Mouse (Mus musculus): ENCODE data around the gene Pdk2. TPM values are rescaled to one million over a fixed set of nuclear protein-coding genes. Genes with fewer than 3 reads are reported as not detected.
"Not testable (repeated sequence)": the region's sequence is repeated elsewhere in the genome, so short reads cannot be mapped to it uniquely, and the experiment has no call there.

The Pdk2 gene
- total RNA-seq, 4 experiments from 2014 or later, result 484 to 519 (median 495) TPM

GRCm38 (mm10) chr11:95027850-95028470 lies 13.2 kb downstream of the Pdk2 start:
- no peak for DNase-seq (ENCODE audit: low spot score in 2 of 2)

- no peak for DNase-seq (ENCODE audit: low spot score in 2 of 2)
Measured at GRCm38 (mm10) chr11:95026849-95027248, 14.3 kb downstream of the Pdk2 start.

- DNase-seq (ENCODE audit: low spot score in 2 of 2), result no peak
Measured at GRCm38 (mm10) chr11:95026090-95026542, 15.0 kb downstream of the Pdk2 start.

GRCm38 (mm10) chr11:95025227-95026012 lies 15.7 kb downstream of the Pdk2 start:
- no peak for DNase-seq (ENCODE audit: low spot score in 2 of 2)

- no peak for DNase-seq (ENCODE audit: low spot score in 2 of 2)
Measured at GRCm38 (mm10) chr11:95024439-95025184, 16.5 kb downstream of the Pdk2 start.

- DNase-seq (ENCODE audit: low spot score in 2 of 2), result no peak
Measured at GRCm38 (mm10) chr11:95023481-95023880, 17.7 kb downstream of the Pdk2 start.

GRCm38 (mm10) chr11:95022237-95022992 lies 18.7 kb downstream of the Pdk2 start:
- no peak for DNase-seq (ENCODE audit: low spot score in 2 of 2)

GRCm38 (mm10) chr11:95015484-95015883 lies 25.7 kb downstream of the Pdk2 start:
- no peak for DNase-seq (ENCODE audit: low spot score in 2 of 2)

GRCm38 (mm10) chr11:95012487-95012886 lies 28.7 kb downstream of the Pdk2 start:
- no peak for DNase-seq (ENCODE audit: low spot score in 2 of 2)

GRCm38 (mm10) chr11:95012075-95012474 lies 29.1 kb downstream of the Pdk2 start:
- no peak for DNase-seq (ENCODE audit: low spot score in 2 of 2)

- no peak for DNase-seq (ENCODE audit: low spot score in 2 of 2)
Measured at GRCm38 (mm10) chr11:95011416-95011815, 29.7 kb downstream of the Pdk2 start.

- not testable (repeated sequence) for DNase-seq (ENCODE audit: low spot score in 2 of 2)
Measured at GRCm38 (mm10) chr11:95010841-95011403, 30.2 kb downstream of the Pdk2 start.

- no peak for DNase-seq (ENCODE audit: low spot score in 2 of 2)
Measured at GRCm38 (mm10) chr11:95010141-95010739, 30.9 kb downstream of the Pdk2 start.

- DNase-seq (ENCODE audit: low spot score in 2 of 2), result peak in 1 of 2 experiments; percentile 28
Measured at GRCm38 (mm10) chr11:95009629-95010014, 31.5 kb downstream of the Pdk2 start, which contains the start of gene Samd14. Samd14 (plus strand) TSS chr11:95009879.

- DNase-seq (ENCODE audit: low spot score in 2 of 2), result no peak
Measured at GRCm38 (mm10) chr11:95008661-95009628, 32.2 kb downstream of the Pdk2 start.

GRCm38 (mm10) chr11:95007418-95007817 lies 33.7 kb downstream of the Pdk2 start:
- no peak for DNase-seq (ENCODE audit: low spot score in 2 of 2)

- peak; percentile 71 to 76 for DNase-seq (ENCODE audit: low spot score in 2 of 2)
Measured at GRCm38 (mm10) chr11:95006525-95007219, 34.5 kb downstream of the Pdk2 start.

- no peak for DNase-seq (ENCODE audit: low spot score in 2 of 2)
Measured at GRCm38 (mm10) chr11:95006038-95006437, 35.1 kb downstream of the Pdk2 start.

GRCm38 (mm10) chr11:95004937-95005198 lies 36.3 kb downstream of the Pdk2 start:
- no peak for DNase-seq (ENCODE audit: low spot score in 2 of 2)

Measured in gastrocnemius, adult 8-10 months (tissue).